Mouse (Mus musculus) intestine, embryonic 16.5 days (tissue): Measurements from ENCODE around the gene Agfg1. TPM values are rescaled to one million over a fixed set of nuclear protein-coding genes. Genes with fewer than 3 reads are reported as not detected.

ENCODE experiments used
- ATAC-seq: fragments of 200-750 bp; cut with Nextera tagmentation; 2 replicates; pipeline ENCODE4 v1.8.0; 2017; ENCODE audit warnings: moderate TSS enrichment, moderate library complexity
- H3K27ac ChIP-seq: fragments of 300-500 bp; sonication (generic); 2 replicates; pipeline ENCODE4 v1.5.1; 2014; ENCODE audit warnings: mild to moderate bottlenecking, low read length
- H3K27me3 ChIP-seq: fragments of 300-500 bp; sonication (generic); replicated peaks from 2 replicates; pipeline ENCODE4 v1.6.1; 2014; ENCODE audit warnings: low read length, control low read depth, mixed read lengths; ENCODE audit not compliant: control insufficient read depth, insufficient read depth
- H3K36me3 ChIP-seq: fragments of 300-500 bp; sonication (generic); 2 replicates; pipeline ENCODE4 v1.6.1; 2014; ENCODE audit warnings: low read length, control low read depth; ENCODE audit not compliant: control insufficient read depth, insufficient read depth
- H3K4me1 ChIP-seq: fragments of 300-500 bp; sonication (generic); 2 replicates; pipeline ENCODE4 v1.6.1; 2014; ENCODE audit warnings: low read length, control low read depth, mixed read lengths; ENCODE audit not compliant: control insufficient read depth, insufficient read depth
- H3K4me2 ChIP-seq: fragments of 300-500 bp; sonication (generic); 2 replicates; pipeline ENCODE4 v1.6.1; 2014; ENCODE audit warnings: low read depth, low read length, control low read depth
- H3K4me3 ChIP-seq: fragments of 300-500 bp; sonication (generic); 2 replicates; pipeline ENCODE4 v1.5.1; 2014; ENCODE audit warnings: mild to moderate bottlenecking, low read length
- H3K9ac ChIP-seq: fragments of 300-500 bp; sonication (generic); 2 replicates; pipeline ENCODE4 v1.6.1; 2014; ENCODE audit warnings: low read depth, low read length
- H3K9me3 ChIP-seq: fragments of 300-500 bp; sonication (generic); 2 replicates; pipeline ENCODE4 v1.6.1; 2016; ENCODE audit warnings: low read length, control low read depth; ENCODE audit not compliant: control insufficient read depth
- WGBS: fragments of 180-500 bp; shearing (Covaris S2); extraction: QIAGEN DNeasy Blood & Tissue Kit; methylation state at CpG from one replicate; pipeline ENCODE4 v1.1.7; 2014; 5-methylcytosine and 5-hydroxymethylcytosine counted together
- polyA plus RNA-seq: library from polyadenylated mRNA; unstranded; fragments of >200 nt; fragmentation: Nextera tagmentation; extraction: Ambion mirVana; gene quantifications from 2 replicates; pipeline ENCODE4 v1.2.1, GENCODE M21; 2015

The Agfg1 gene
- polyA plus RNA-seq, 1 experiment from 2014 or later: 14.1 TPM

- H3K27ac ChIP-seq: no peak overlapping the region
- H3K9me3 ChIP-seq: no peaks in the 10 kb centered on the region
- WGBS: 79% methylated on average over 4 of the region's 4 CpGs
- peak; percentile 47 for ATAC-seq
- no peak overlapping the region for H3K9ac ChIP-seq
- H3K36me3 ChIP-seq: no peaks in the 10 kb centered on the region
- peaks cover 2% of the 10 kb centered on the region; the same call in 1 of the 2 replicates for H3K4me1 ChIP-seq
- no peak overlapping the region for H3K4me2 ChIP-seq
- H3K27me3 ChIP-seq: no peaks in the 10 kb centered on the region
- H3K4me3 ChIP-seq: no peak overlapping the region
These were observed 40.4 kb upstream of the Agfg1 start for GRCm38 (mm10) chr1:82798922-82799321.

GRCm38 (mm10) chr1:82801105-82801783 is 38.0 kb upstream of the Agfg1 start:
- H3K9ac ChIP-seq: no peak overlapping the region
- H3K27ac ChIP-seq: no peak overlapping the region
- H3K36me3 ChIP-seq: no peaks in the 10 kb centered on the region
- H3K27me3 ChIP-seq: no peaks in the 10 kb centered on the region
- peaks cover 2% of the 10 kb centered on the region; the same call in 1 of the 2 replicates for H3K4me1 ChIP-seq
- no peak for ATAC-seq
- WGBS: 77% methylated on average over 12 of the region's 12 CpGs
- no peaks in the 10 kb centered on the region for H3K9me3 ChIP-seq
- H3K4me2 ChIP-seq: no peak overlapping the region
- H3K4me3 ChIP-seq: no peak overlapping the region

GRCm38 (mm10) chr1:82803608-82804007 is 35.7 kb upstream of the Agfg1 start:
- WGBS: 79% methylated on average over 7 of the region's 7 CpGs
- H3K4me1 ChIP-seq: peaks cover 2% of the 10 kb centered on the region; the same call in 1 of the 2 replicates
- no peak overlapping the region for H3K9ac ChIP-seq
- no peak overlapping the region for H3K4me3 ChIP-seq
- no peaks in the 10 kb centered on the region for H3K36me3 ChIP-seq
- no peaks in the 10 kb centered on the region for H3K27me3 ChIP-seq
- H3K9me3 ChIP-seq: no peaks in the 10 kb centered on the region
- H3K4me2 ChIP-seq: no peak overlapping the region
- no peak overlapping the region for H3K27ac ChIP-seq
- no peak for ATAC-seq

GRCm38 (mm10) chr1:82804059-82804458 is 35.2 kb upstream of the Agfg1 start:
- H3K4me2 ChIP-seq: no peak overlapping the region
- no peak overlapping the region for H3K9ac ChIP-seq
- H3K4me1 ChIP-seq: no peaks in the 10 kb centered on the region
- no peaks in the 10 kb centered on the region for H3K9me3 ChIP-seq
- H3K4me3 ChIP-seq: no peak overlapping the region
- no peaks in the 10 kb centered on the region for H3K27me3 ChIP-seq
- H3K36me3 ChIP-seq: no peaks in the 10 kb centered on the region
- 91% methylated on average over 1 of the region's 1 CpGs for WGBS
- ATAC-seq: no peak
- H3K27ac ChIP-seq: no peak overlapping the region

GRCm38 (mm10) chr1:82806391-82806790 is 32.9 kb upstream of the Agfg1 start:
- H3K9me3 ChIP-seq: no peaks in the 10 kb centered on the region
- no peaks in the 10 kb centered on the region for H3K27me3 ChIP-seq
- H3K36me3 ChIP-seq: no peaks in the 10 kb centered on the region
- no peak overlapping the region for H3K9ac ChIP-seq
- H3K4me2 ChIP-seq: no peak overlapping the region
- H3K4me1 ChIP-seq: no peaks in the 10 kb centered on the region
- no peak for ATAC-seq
- H3K4me3 ChIP-seq: no peak overlapping the region
- WGBS: 72% methylated on average over 8 of the region's 8 CpGs
- H3K27ac ChIP-seq: no peak overlapping the region

GRCm38 (mm10) chr1:82807206-82807605 is 32.1 kb upstream of the Agfg1 start:
- no peak overlapping the region for H3K4me3 ChIP-seq
- H3K36me3 ChIP-seq: no peaks in the 10 kb centered on the region
- no peaks in the 10 kb centered on the region for H3K4me1 ChIP-seq
- ATAC-seq: no peak
- no peaks in the 10 kb centered on the region for H3K9me3 ChIP-seq
- 66% methylated on average over 7 of the region's 7 CpGs for WGBS
- H3K27me3 ChIP-seq: no peaks in the 10 kb centered on the region
- H3K4me2 ChIP-seq: no peak overlapping the region
- H3K9ac ChIP-seq: no peak overlapping the region
- no peak overlapping the region for H3K27ac ChIP-seq

GRCm38 (mm10) chr1:82808564-82808963 is 30.7 kb upstream of the Agfg1 start:
- H3K36me3 ChIP-seq: no peaks in the 10 kb centered on the region
- WGBS: 70% methylated on average over 3 of the region's 3 CpGs
- H3K27me3 ChIP-seq: no peaks in the 10 kb centered on the region
- no peak overlapping the region for H3K4me2 ChIP-seq
- H3K4me3 ChIP-seq: no peak overlapping the region
- H3K4me1 ChIP-seq: no peaks in the 10 kb centered on the region
- H3K9me3 ChIP-seq: no peaks in the 10 kb centered on the region
- no peak overlapping the region for H3K9ac ChIP-seq
- ATAC-seq: no peak
- no peak overlapping the region for H3K27ac ChIP-seq

GRCm38 (mm10) chr1:82811766-82812165 is 27.5 kb upstream of the Agfg1 start:
- Histone ChIP-seq H3K4me2 (no peak overlapping the region), H3K36me3 (no peaks in the 10 kb centered on the region), H3K9ac (no peak overlapping the region), H3K4me1 (no peaks in the 10 kb centered on the region), H3K27ac (no peak overlapping the region), H3K27me3 (no peaks in the 10 kb centered on the region), H3K9me3 (no peaks in the 10 kb centered on the region), H3K4me3 (no peak overlapping the region)
- WGBS: 61% methylated on average over 1 of the region's 1 CpGs
- ATAC-seq: peak; percentile 3; the same call in 1 of the 2 replicates

- Histone ChIP-seq H3K36me3 (no peaks in the 10 kb centered on the region), H3K27me3 (no peaks in the 10 kb centered on the region), H3K4me1 (peaks cover 5% of the 10 kb centered on the region; the same call in 1 of the 2 replicates), H3K9ac (no peak overlapping the region), H3K4me3 (no peak overlapping the region), H3K9me3 (no peaks in the 10 kb centered on the region), H3K4me2 (no peak overlapping the region), H3K27ac (peak overlapping the region; percentile 91)
- WGBS: 53% methylated on average over 17 of the region's 17 CpGs
- peak; percentile 97 for ATAC-seq
These were observed 23.2 kb upstream of the Agfg1 start for GRCm38 (mm10) chr1:82815941-82816716.
